Mouse (Mus musculus) lung, postnatal 4 days (tissue): ENCODE results near the gene Dner.

ENCODE experiments used
- DNase-seq, 2 experiments: peaks; one replicate each; pipeline ENCODE4 v3.0.0; 2021

Dner gene

DNA sequence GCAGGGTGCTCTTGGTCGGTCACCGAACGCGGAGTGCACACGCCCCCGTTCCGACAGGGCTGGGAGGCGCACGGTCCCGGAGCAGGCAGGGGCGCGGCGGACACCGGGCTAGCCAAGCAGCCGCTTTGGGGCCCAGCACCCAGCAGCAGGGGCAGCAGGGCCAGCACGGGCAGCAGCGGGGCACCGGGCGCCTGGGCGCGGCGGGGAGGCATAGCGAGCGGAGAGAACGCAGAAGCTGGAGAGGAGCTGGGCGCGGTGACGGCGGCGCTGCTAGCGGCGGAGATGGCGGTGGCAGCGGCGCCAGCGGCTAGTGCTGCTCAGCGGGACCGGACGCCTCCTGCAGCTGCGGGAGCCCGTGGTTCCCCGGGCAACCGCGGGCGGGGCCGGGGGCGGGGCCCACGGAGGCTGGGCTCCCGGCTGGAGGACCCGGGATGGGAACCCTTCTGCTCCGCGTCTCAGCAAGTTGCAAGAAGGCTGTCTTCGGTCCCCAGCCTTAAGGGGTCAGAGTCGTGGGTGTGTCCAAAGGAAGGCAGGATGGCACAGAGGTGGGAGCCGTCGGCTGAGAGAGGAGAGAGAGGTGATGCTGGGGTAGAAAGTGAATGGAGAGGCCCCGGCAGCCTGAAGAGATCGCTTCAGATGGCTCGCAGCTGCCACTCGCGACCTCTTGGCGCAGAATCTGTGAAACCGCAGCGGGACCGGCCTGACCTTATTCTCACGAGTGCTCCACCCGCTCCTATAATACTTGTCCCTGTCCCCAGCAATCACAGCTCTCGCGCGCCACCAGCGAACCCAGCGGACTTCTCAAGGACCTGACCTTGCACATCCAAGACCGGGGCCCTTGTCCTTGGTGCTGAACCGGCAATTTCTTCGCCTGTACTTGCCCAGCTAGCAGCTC is at the start of gene Dner:
TSS of gene Dner (minus strand) at position 705 of the 895 bp plus-strand sequence.
- DNase-seq = peak; percentile 78 to 80

GRCm38 (mm10) chr1:84742156-84742555 is 46.1 kb upstream of the Dner start:
- DNase-seq = no peak

- no peak for DNase-seq
Observed at GRCm38 (mm10) chr1:84740080-84740479, 44.1 kb upstream of the Dner start.

DNA sequence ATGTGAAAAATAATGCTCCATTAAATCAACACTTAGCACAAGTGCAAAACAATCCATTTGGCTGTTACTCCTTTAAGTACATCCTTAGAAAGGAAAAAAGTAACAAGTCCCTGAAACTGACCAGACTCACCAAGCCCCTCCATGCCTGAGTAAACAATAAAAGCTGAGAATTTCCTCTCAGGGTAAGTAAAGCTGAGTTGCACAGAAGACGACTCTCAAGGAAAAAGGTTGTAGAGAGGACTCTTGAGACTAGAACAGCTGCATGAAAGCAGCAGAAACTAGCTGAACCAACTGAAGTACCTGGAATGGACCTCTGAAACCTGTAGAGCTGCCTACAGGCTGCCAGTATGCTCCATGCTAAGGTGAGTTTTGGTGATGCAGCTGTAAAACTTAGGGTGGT is 41.1 kb upstream of the Dner start:
- DNase-seq = no peak

- DNase-seq = no peak
Observed at GRCm38 (mm10) chr1:84733799-84734198, 37.8 kb upstream of the Dner start.

GRCm38 (mm10) chr1:84731763-84732162 is 35.7 kb upstream of the Dner start:
- no peak for DNase-seq

GRCm38 (mm10) chr1:84722841-84723240 is 26.8 kb upstream of the Dner start:
- no peak for DNase-seq

GRCm38 (mm10) chr1:84722371-84722770 is 26.4 kb upstream of the Dner start:
- DNase-seq = no peak

GRCm38 (mm10) chr1:84721942-84722341 is 25.9 kb upstream of the Dner start:
- no peak for DNase-seq

DNA sequence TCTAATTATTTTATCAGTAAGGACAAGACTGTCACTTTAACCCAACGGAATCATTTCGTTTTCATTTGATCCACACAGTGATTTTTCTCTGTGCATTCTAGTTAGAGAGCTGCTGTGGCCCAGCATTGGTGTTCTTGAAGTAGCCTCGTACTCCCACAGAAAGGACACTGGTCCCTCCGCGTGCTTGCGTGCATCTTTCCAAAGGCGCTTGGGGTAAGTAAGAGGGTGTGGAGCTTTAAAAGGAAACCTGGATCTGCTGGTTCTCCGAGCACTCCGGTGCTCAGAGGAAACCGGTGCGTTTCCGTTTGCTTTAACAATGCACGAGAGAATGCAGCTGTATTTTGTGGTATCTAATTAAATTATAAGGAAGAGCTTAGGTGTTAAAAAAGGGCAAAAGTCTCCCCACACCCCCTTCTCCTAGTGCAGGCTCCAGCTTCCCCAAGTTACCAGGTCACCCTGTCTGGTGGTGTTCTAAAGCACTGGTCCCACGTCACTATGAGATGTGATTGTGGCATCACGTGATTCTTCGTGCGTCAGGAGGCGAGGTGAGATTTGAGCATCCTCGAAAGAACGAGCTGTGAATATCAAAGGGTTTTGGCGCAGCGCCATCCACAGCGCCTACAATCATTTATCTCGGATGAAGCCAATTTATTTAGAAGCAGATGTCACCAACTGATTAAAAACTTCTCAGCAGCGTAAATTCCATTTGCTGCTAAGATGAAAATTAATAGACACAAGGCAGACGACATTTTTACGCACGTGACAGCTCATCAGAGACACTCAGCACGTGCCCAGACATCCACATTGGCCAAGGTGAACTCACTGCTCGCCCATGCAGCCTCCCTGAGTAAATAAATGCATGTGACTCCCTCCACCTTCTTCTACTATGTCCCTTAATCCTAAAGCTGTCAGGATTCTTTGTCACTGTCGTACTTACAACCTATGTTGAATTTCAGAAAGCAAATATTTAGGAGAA is 14.1 kb upstream of the Dner start:
- DNase-seq = no peak

DNA sequence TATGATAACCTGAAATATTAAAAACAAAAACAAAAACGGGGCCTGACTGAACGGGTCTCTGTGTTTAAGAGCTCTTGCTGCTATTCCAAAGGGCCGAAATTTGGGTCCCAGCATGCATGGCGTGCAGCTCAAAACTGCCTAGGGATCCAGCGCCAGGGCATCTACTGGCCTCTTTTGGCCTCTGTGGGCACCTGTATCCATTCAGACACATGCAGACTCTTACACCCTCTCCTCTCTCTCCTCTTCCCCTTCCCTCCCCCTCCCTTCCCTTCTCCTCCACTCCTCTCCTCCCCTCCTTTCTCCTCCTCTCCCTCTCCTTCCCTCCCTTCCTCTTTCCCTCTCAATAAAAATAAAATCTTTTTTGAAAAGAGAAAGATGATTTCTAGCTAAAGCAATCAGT is 13.4 kb upstream of the Dner start:
- DNase-seq = no peak

GRCm38 (mm10) chr1:84700254-84700653 is 4.2 kb upstream of the Dner start:
- DNase-seq = no peak

DNA sequence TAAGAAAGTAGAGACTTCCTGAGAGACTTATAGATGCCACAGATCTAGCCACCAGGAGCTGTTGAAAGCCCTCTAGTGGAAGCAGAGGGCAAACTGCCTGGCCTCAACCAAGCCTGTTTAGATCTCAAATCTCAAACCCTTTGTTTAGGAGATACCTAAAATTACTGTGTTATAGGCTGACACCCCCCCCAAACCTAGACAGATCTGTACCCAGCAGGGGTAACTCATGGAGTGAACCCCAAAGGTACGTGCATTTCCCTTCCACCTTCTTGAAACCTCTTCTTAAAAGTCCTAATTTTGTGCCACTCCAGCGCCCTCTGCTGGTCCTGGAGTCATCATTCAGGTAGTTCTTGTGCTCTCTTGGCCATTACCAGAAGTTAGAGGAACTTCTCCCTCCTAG is 1.1 kb upstream of the Dner start:
- no peak for DNase-seq

DNA sequence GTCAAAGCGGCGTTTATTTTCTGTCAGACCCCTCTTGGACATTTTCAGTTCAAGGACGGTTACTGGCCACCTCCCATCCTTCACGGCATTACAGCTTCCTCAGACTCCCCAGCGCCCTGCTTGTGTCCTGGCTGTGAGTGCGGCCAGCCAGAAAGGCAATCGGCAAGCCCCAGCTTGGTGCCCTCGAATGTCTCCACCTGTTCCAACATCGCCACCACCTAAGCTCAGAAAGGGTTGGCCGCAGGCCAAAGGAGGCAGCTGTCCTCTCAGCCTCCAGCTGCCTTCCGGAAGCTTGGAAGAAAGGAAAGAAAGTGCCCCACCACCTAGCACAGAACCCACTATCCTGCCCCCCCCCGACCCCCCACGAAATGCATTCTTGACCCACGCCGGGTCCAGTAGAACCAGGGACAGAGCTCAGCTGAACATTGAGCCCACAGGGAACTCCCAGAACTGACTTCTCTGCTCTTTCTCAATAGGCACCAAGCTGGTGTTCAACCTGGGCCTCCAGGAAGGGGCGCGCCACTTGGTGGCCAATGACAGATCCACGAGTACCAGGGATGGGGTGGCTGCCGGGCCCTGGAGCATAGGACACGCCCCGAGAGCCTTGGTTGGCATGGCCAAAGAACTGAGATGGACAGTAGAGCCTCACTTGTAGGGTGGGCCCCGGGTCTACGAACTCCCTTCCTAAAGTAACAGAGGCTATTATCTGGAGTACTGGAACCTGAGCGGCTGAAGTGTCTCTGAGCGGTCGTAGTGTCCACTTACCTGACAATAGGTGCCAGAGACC is 1.1 kb downstream of the Dner start:
- DNase-seq = no peak

GRCm38 (mm10) chr1:84677910-84678309 is 18.1 kb downstream of the Dner start:
- DNase-seq = no peak

DNA sequence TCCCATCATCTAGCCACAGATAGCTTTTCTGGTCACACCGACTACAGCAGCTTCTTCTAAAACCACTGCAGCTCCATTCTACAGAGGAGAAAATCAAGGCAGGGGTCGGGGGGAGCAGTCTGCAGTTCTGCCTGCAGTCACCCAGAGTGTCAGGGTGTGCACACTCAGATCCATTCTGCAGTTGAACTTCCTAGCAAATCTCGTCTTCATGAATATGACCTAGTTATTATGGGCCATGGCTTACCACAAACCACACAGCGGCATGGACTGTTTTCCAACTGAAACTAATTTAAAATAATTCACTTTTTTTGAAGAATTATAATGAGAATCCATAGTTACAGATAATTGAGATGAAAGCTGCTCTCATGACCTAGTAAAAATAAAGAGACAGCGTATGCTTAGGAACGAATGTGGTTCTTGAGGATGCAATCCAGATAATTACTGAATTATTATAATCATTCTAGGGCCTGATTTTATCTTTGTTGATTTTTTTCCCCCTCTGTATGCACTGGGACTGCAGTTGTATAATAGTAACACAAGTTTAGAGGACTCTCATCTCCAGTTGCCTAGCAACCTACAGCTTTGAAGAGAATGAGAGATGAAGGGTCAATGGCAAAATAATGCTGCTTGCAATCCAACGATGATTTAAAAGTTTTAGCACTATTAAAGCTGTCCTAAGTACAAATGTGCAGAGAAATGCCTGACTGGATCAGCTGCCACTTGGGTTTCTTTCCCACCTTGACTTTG is 27.7 kb downstream of the Dner start:
- no peak for DNase-seq

- DNase-seq = no peak
Observed at GRCm38 (mm10) chr1:84667660-84668059, 28.4 kb downstream of the Dner start.

GRCm38 (mm10) chr1:84664377-84665118 is 31.5 kb downstream of the Dner start:
- DNase-seq = no peak

- DNase-seq = no peak
Observed at GRCm38 (mm10) chr1:84646781-84647180, 49.2 kb downstream of the Dner start.

- DNase-seq = no peak
Observed at GRCm38 (mm10) chr1:84640463-84640862, 55.6 kb downstream of the Dner start.

DNA sequence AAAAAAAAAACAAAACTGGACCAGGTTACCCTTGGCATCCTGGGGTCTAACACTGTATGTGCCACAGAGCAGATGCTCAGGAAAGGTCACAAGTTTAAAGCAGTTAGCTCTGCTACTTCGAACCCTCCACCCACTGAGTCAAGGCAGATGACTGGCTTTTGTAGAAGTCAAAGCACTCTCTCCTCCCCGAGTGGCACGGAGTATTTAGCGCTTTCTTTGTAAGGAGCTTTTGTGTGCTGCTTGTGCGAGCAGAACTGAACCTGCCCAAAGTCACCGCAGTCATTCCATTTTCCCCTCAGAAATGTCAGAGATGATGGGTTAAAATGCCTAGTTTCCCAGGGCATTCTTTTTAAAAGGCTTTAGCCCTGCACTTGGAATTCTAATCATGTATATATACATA is 59.1 kb downstream of the Dner start:
- no peak for DNase-seq
